Mouse (Mus musculus) CH12.LX (cell line): Measurements from ENCODE around the gene Otub2. TPM values are rescaled to one million over a fixed set of nuclear protein-coding genes. Genes with fewer than 3 reads are reported as not detected.
A peak's percentile ranks its signal among the peaks of the same experiment; 100 is the strongest.

Experiments
- DNase-seq: peaks from one replicate; pipeline ENCODE4 v3.0.0-alpha.2; 2013; ENCODE audit errors: extremely low read depth
- H3K27ac ChIP-seq: 2 replicates; pipeline ENCODE4 v1.5.1; 2012; ENCODE audit warnings: low read depth, mild to moderate bottlenecking, control low read depth, moderate library complexity; ENCODE audit not compliant: insufficient read depth
- H3K27me3 ChIP-seq: replicated peaks from 2 replicates; pipeline ENCODE3; 2012; ENCODE audit warnings: inconsistent platforms
- H3K36me3 ChIP-seq, 2 experiments: replicated peaks in 1 of 2; 2 replicates each; pipeline versions ENCODE3 to v1.6.1; 2012; ENCODE audit warnings: inconsistent platforms in 1 of 2, low read length in 1 of 2, mild to moderate bottlenecking in 1 of 2, mixed read lengths in 1 of 2, moderate library complexity in 1 of 2; ENCODE audit not compliant: control insufficient read depth in 1 of 2, insufficient read depth in 1 of 2
- H3K4me1 ChIP-seq, 2 experiments: 2 replicates each; pipeline ENCODE4 v1.6.1; 2012; ENCODE audit warnings: inconsistent platforms in 1 of 2, moderate library complexity in 1 of 2; ENCODE audit not compliant: insufficient read depth in 2 of 2, control insufficient read depth in 1 of 2
- H3K4me2 ChIP-seq: 2 replicates; pipeline ENCODE4 v1.6.1; 2012; ENCODE audit warnings: low read depth, mild to moderate bottlenecking, control low read depth; ENCODE audit not compliant: poor library complexity, insufficient read depth, severe bottlenecking
- H3K4me3 ChIP-seq, 3 experiments: fragments of 150-350 bp in 1 of 3; sonication (generic) in 1 of 3; replicated peaks in 1 of 3; 2 replicates each; pipeline versions ENCODE3 to v1.5.1; 2011 to 2012; ENCODE audit warnings: low read depth in 2 of 3, low read length in 2 of 3, mild to moderate bottlenecking in 2 of 3, moderate library complexity in 2 of 3, control low read depth in 1 of 3, improper control_type of control experiment in 1 of 3, inconsistent platforms in 1 of 3, mixed read lengths in 1 of 3; ENCODE audit not compliant: poor library complexity in 1 of 3
- H3K79me2 ChIP-seq: replicated peaks from 2 replicates; pipeline ENCODE4 v1.6.1; 2012; ENCODE audit warnings: mild to moderate bottlenecking, moderate library complexity; ENCODE audit not compliant: control insufficient read depth, poor library complexity, insufficient read depth, severe bottlenecking; ENCODE audit errors: extremely low read depth
- H3K9ac ChIP-seq: 2 replicates; pipeline ENCODE4 v1.6.1; 2012; ENCODE audit warnings: low read depth, mild to moderate bottlenecking, control low read depth, moderate library complexity; ENCODE audit not compliant: insufficient read depth
- H3K9me3 ChIP-seq: replicated peaks from 2 replicates; pipeline ENCODE3; 2012; ENCODE audit warnings: low read length, inconsistent platforms, mixed read lengths
- BHLHE40 ChIP-seq: IDR thresholded peaks from 2 replicates; pipeline ENCODE4 v1.6.1; 2011; ENCODE audit warnings: mild to moderate bottlenecking, low read depth, low read length, improper control_type of control experiment
- CHD1 ChIP-seq: IDR thresholded peaks from 2 replicates; pipeline ENCODE4 v1.6.1; 2012; ENCODE audit warnings: low read depth, low read length, improper control_type of control experiment, inconsistent platforms
- CTCF ChIP-seq, 2 experiments: IDR thresholded peaks in 1 of 2; conservative IDR thresholded peaks in 1 of 2; 2 replicates each; pipeline ENCODE4 v1.5.1; 2011 to 2012; ENCODE audit warnings: low read depth in 2 of 2, low read length in 2 of 2, improper control_type of control experiment in 1 of 2, inconsistent platforms in 1 of 2, mild to moderate bottlenecking in 1 of 2, moderate library complexity in 1 of 2
- ELF1 ChIP-seq: IDR thresholded peaks from 2 replicates; pipeline ENCODE4 v1.6.1; 2014; ENCODE audit warnings: low read depth, mild to moderate bottlenecking, inconsistent platforms, low read length, improper control_type of control experiment
- EP300 ChIP-seq: IDR thresholded peaks from 2 replicates; pipeline ENCODE4 v1.6.1; 2011; ENCODE audit warnings: low read length, improper control_type of control experiment
- IRF4 ChIP-seq: IDR thresholded peaks from 2 replicates; pipeline ENCODE4 v1.6.1; 2014; ENCODE audit warnings: low read depth, mild to moderate bottlenecking, inconsistent platforms, low read length, improper control_type of control experiment
- JUN ChIP-seq: IDR thresholded peaks from 2 replicates; pipeline ENCODE4 v1.6.1; 2011; ENCODE audit warnings: low read depth, mild to moderate bottlenecking, low read length, improper control_type of control experiment, moderate library complexity; ENCODE audit not compliant: insufficient read depth
- JUND ChIP-seq: conservative IDR thresholded peaks from 2 replicates; pipeline ENCODE4 v1.6.1; 2011; ENCODE audit warnings: low read depth, low read length, improper control_type of control experiment
- KAT2A ChIP-seq: IDR thresholded peaks from 2 replicates; pipeline ENCODE4 v1.6.1; 2012; ENCODE audit warnings: low read length, improper control_type of control experiment, inconsistent platforms; ENCODE audit not compliant: insufficient replicate concordance
- MAX ChIP-seq: IDR thresholded peaks from 2 replicates; pipeline ENCODE4 v1.6.1; 2011; ENCODE audit warnings: low read length, improper control_type of control experiment
- MAZ ChIP-seq: IDR thresholded peaks from 2 replicates; pipeline ENCODE4 v1.6.1; 2012; ENCODE audit warnings: low read depth, mild to moderate bottlenecking, inconsistent platforms, low read length, improper control_type of control experiment, moderate library complexity
- MXI1 ChIP-seq: IDR thresholded peaks from 2 replicates; pipeline ENCODE4 v1.6.1; 2011; ENCODE audit warnings: mild to moderate bottlenecking, low read depth, low read length, improper control_type of control experiment
- NELFE ChIP-seq: IDR thresholded peaks from 2 replicates; pipeline ENCODE4 v1.6.1; 2011; ENCODE audit warnings: low read depth, low read length, improper control_type of control experiment
- NRF1 ChIP-seq: IDR thresholded peaks from 2 replicates; pipeline ENCODE4 v1.6.1; 2014; ENCODE audit warnings: low read depth, mild to moderate bottlenecking, inconsistent platforms, low read length, improper control_type of control experiment, moderate library complexity
- PAX5 ChIP-seq: IDR thresholded peaks from 2 replicates; pipeline ENCODE4 v1.6.1; 2012; ENCODE audit warnings: low read length, inconsistent platforms, mixed read lengths
- POLR2A ChIP-seq: IDR thresholded peaks from 2 replicates; pipeline ENCODE4 v1.6.1; 2011; ENCODE audit warnings: low read depth, mild to moderate bottlenecking, improper control_type of control experiment, low read length
- POLR2AphosphoS2 ChIP-seq: IDR thresholded peaks from 2 replicates; pipeline ENCODE4 v1.6.1; 2011; ENCODE audit warnings: low read depth, low read length, improper control_type of control experiment
- RAD21 ChIP-seq: IDR thresholded peaks from 2 replicates; pipeline ENCODE4 v1.6.1; 2011; ENCODE audit warnings: low read depth, mild to moderate bottlenecking, low read length, improper control_type of control experiment, moderate library complexity
- SIN3A ChIP-seq: IDR thresholded peaks from 2 replicates; pipeline ENCODE4 v1.6.1; 2012; ENCODE audit warnings: low read length, improper control_type of control experiment, inconsistent platforms
- SMC3 ChIP-seq: IDR thresholded peaks from 2 replicates; pipeline ENCODE4 v1.6.1; 2011; ENCODE audit warnings: low read depth, low read length, improper control_type of control experiment
- TBP ChIP-seq: conservative IDR thresholded peaks from 2 replicates; pipeline ENCODE4 v1.6.1; 2011; ENCODE audit warnings: low read depth, low read length, improper control_type of control experiment
- TCF12 ChIP-seq: IDR thresholded peaks from 2 replicates; pipeline ENCODE4 v1.6.1; 2014; ENCODE audit warnings: low read depth, mild to moderate bottlenecking, inconsistent platforms, low read length, improper control_type of control experiment
- UBTF ChIP-seq: IDR thresholded peaks from 2 replicates; pipeline ENCODE4 v1.6.1; 2012; ENCODE audit warnings: low read depth, mild to moderate bottlenecking, inconsistent platforms, low read length, improper control_type of control experiment, moderate library complexity
- USF1 ChIP-seq: IDR thresholded peaks from 2 replicates; pipeline ENCODE4 v1.6.1; 2014; ENCODE audit warnings: low read depth, mild to moderate bottlenecking, inconsistent platforms, low read length, improper control_type of control experiment
- USF2 ChIP-seq: conservative IDR thresholded peaks from 2 replicates; pipeline ENCODE4 v1.6.1; 2011; ENCODE audit warnings: low read depth, low read length, improper control_type of control experiment
- ZC3H11A ChIP-seq: IDR thresholded peaks from 2 replicates; pipeline ENCODE4 v1.6.1; 2012; ENCODE audit warnings: low read depth, mild to moderate bottlenecking, inconsistent platforms, low read length, improper control_type of control experiment
- ZMIZ1 ChIP-seq: IDR thresholded peaks from 2 replicates; pipeline ENCODE4 v1.6.1; 2012; ENCODE audit warnings: low read depth, mild to moderate bottlenecking, inconsistent platforms, low read length, improper control_type of control experiment
- dilution Hi-C: fragments of 300-500 bp; cut with MboI; formaldehyde crosslinking; loops from 2 replicates; pipeline ENCODE4 v1.14.3; 2020; ENCODE audit warnings: low sequenced_read_pairs; ENCODE audit not compliant: extremely low pct_unique_long_range_greater_than_20kb, extremely low pct_ligation_motif_present
- in situ Hi-C: fragments of 300-500 bp; cut with MboI; formaldehyde crosslinking; loops from 3 replicates; pipeline ENCODE4 v1.14.3; 2019; ENCODE audit warnings: low sequenced_read_pairs, low pct_ligation_motif_present, low pct_unique_long_range_greater_than_20kb, mixed read lengths
- polyA plus RNA-seq: library from polyadenylated mRNA; unstranded; fragments of >175 nt; gene quantifications from 2 replicates; pipeline ENCODE4 v1.2.1, GENCODE M21; 2012; ENCODE audit warnings: low read depth; ENCODE audit not compliant: insufficient read length
- total RNA-seq, 2 experiments: library from RNA; depleted of rRNA; stranded (reverse); fragments of 300-350 nt in 1 of 2; fragments of >200 nt in 1 of 2; gene quantifications; 2 replicates each; pipeline ENCODE4 v1.2.3; 2012 to 2014

The Otub2 gene
- total and polyA plus RNA-seq, 3 experiments, result 3.0 to 11.5 (median 7.6) TPM

GRCm38 (mm10) chr12:103425729-103426470 is 37.4 kb downstream of the Otub2 start, which contains the start of gene Ddx24 (continued):
- TF ChIP-seq USF2 (no peak), USF1 (no peak), UBTF (no peak), POLR2A (peak; percentile 96), SIN3A (peak; percentile 97), ELF1 (peak; percentile 99), KAT2A (peak; percentile 93; the same call in 1 of the 2 replicates), TCF12 (peak; percentile 85), CTCF (conservative IDR thresholded peaks at IDR 0.05 in 1 of 2, IDR thresholded peaks at IDR 0.05 in 1 of 2; ENCODE audit: low read depth in 2 of 2, low read length in 2 of 2) (peak; percentile 15 to 99; a peak in 2 of 4 replicates), EP300 (no peak), CHD1 (no peak), MXI1 (peak; percentile 97), RAD21 (peak; percentile 99), ZC3H11A (peak; percentile 73), MAX (peak; percentile 84), PAX5 (no peak), NELFE (peak; percentile 90), BHLHE40 (peak; percentile 40), JUND (no peak), IRF4 (peak; percentile 52; the same call in 1 of the 2 replicates), ZMIZ1 (peak; percentile 87)

- peaks cover 10 to 20% of the 10 kb centered on the region in 2 experiments for H3K36me3 ChIP-seq
- no peaks in the 10 kb centered on the region for H3K27me3 ChIP-seq
- H3K27ac ChIP-seq, result no peak overlapping the region
- dilution Hi-C loops (no loop called here), in situ Hi-C loops (loop anchor here (5.0 to 10.0 kb wide), 2 partner anchors 66 to 128 kb away; no protein-coding TSS in a partner anchor)
- TF ChIP-seq TCF12 (no peak), JUN (no peak), NRF1 (no peak), PAX5 (no peak), MAX (no peak), MXI1 (no peak), IRF4 (no peak), SMC3 (no peak), MAZ (no peak), TBP (no peak), ZC3H11A (no peak), POLR2AphosphoS2 (no peak)
- H3K9me3 ChIP-seq, result no peaks in the 10 kb centered on the region
- no peak overlapping the region for H3K9ac ChIP-seq
- no peak for DNase-seq
- H3K4me2 ChIP-seq, result no peak overlapping the region
- H3K79me2 ChIP-seq, result peaks cover 34% of the 10 kb centered on the region
- no peak overlapping the region for H3K4me3 ChIP-seq
- H3K4me1 ChIP-seq, result peaks cover 0 to 27% of the 10 kb centered on the region in 2 experiments; a peak in 3 of 4 replicates
Observed at GRCm38 (mm10) chr12:103426710-103427109, 38.2 kb downstream of the Otub2 start.
